Mouse (Mus musculus): ENCODE measurements around the gene Tsc22d2.

Tsc22d2 gene

GRCm38 (mm10) chr3:58515947-58516601 is 101.6 kb downstream of the Tsc22d2 start:
- no peak for DNase-seq (ENCODE audit: low spot score)

All from left cerebral cortex, adult 11 months (tissue).